Mouse (Mus musculus): ENCODE results near the gene Smad1. TPM values are rescaled to one million over a fixed set of nuclear protein-coding genes. Genes with fewer than 3 reads are reported as not detected.

Smad1 gene
- polyA plus RNA-seq, 1 experiment from 2014 or later = 64.2 TPM

DNA sequence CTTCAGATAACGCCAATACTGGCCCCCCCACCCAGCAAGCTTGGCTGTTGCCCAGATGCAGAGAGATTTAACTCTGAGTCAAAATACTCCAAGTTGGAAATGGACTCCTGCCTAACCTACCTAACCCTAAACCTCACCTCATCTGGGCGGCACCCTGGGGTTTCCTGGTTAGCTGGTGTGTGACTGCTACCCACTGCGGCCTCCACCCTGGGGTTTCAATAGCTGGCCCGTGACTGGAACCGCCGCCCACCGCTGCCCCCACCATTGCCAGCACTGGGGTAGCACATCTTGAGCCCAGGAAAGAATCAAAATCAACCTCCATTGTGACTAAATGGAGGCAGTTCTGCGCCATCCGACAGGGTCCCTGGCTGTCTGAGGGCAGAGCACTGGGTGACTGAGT lies 33.1 kb downstream of the Smad1 start:
- H3K36me3 ChIP-seq = peaks cover 51% of the 10 kb centered on the region
- no peaks in the 10 kb centered on the region for H3K9me3 ChIP-seq
- no peak overlapping the region for H3K4me2 ChIP-seq
- H3K4me1 ChIP-seq (replicated peaks) = peaks cover 46% of the 10 kb centered on the region
- WGBS = 94% methylated on average over 9 of the region's 9 CpGs
- H3K4me3 ChIP-seq = no peak overlapping the region
- no peaks in the 10 kb centered on the region for H3K27me3 ChIP-seq
- H3K27ac ChIP-seq = no peak overlapping the region
- ATAC-seq (ENCODE audit: low FRiP score) = no peak
- no peak overlapping the region for H3K9ac ChIP-seq

DNA sequence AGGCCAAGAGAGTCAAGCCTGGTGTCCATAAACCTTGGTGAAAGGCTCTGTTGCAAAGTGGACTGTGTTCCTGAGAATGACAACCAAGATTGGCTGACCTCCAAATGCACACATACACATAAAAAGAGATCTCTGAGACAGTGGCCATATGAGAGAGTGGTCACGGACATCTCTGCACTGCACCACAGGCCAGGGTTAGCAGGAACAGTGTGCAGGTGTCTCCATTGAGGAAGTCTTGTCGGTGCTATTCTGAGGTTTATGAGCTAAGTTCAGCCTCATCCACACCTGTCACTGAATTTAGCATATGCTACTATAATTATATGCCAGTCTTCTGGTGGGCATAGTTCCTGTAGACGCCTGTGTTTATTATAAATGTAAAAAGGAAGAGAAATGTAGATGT lies 33.6 kb downstream of the Smad1 start:
- Histone ChIP-seq H3K36me3 (peaks cover 46% of the 10 kb centered on the region), H3K27ac (no peak overlapping the region), H3K4me1 (replicated peaks) (peaks cover 47% of the 10 kb centered on the region), H3K27me3 (no peaks in the 10 kb centered on the region), H3K9me3 (no peaks in the 10 kb centered on the region), H3K4me2 (no peak overlapping the region), H3K4me3 (no peak overlapping the region), H3K9ac (no peak overlapping the region)
- no peak for ATAC-seq (ENCODE audit: low FRiP score)
- 86% methylated on average over 3 of the region's 3 CpGs for WGBS

DNA sequence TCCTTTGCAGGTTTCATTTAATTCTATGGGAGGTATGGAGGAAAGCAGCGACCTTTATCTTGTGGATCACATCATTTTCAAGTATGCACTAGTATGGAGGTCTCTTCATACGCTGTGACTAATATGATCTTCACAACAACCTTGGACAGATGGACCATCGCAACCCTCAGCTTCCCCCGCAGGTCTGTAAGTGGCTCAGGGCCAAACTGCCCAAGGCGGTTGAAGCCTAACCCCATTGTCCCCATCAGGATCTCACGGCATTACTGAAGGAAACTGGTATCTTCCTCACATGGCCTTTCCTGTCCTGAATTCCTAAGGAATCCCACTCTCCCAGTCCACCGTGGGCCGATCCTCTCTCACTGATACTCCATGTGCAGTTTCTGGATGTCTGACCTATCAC lies 34.5 kb downstream of the Smad1 start:
- Histone ChIP-seq H3K27me3 (no peaks in the 10 kb centered on the region), H3K9ac (no peak overlapping the region), H3K27ac (no peak overlapping the region), H3K4me1 (replicated peaks) (peaks cover 54% of the 10 kb centered on the region), H3K36me3 (peaks cover 37% of the 10 kb centered on the region), H3K9me3 (no peaks in the 10 kb centered on the region), H3K4me3 (no peak overlapping the region), H3K4me2 (no peak overlapping the region)
- WGBS = 86% methylated on average over 8 of the region's 8 CpGs
- ATAC-seq (ENCODE audit: low FRiP score) = no peak

DNA sequence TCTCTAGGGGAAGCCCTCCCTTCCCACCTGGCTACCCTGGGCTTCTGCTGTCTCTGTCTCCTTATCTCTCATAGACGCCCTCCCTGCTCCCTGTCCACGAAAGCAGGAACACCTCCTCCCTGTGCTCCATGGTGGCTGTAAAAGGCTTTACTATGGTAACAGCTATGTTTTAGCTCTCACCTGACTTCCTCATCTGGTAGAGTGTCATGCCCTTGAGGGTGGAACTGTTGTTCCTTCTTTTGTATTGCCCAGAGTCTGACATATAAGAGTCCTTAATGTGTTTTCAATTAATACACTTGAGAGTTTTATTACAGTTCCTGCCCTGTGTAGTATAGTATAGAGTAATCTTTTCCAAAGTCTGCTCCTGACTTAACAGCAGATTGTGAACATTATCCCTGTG lies 36.9 kb downstream of the Smad1 start:
- ATAC-seq (ENCODE audit: low FRiP score) = no peak
- H3K9ac ChIP-seq = no peak overlapping the region

DNA sequence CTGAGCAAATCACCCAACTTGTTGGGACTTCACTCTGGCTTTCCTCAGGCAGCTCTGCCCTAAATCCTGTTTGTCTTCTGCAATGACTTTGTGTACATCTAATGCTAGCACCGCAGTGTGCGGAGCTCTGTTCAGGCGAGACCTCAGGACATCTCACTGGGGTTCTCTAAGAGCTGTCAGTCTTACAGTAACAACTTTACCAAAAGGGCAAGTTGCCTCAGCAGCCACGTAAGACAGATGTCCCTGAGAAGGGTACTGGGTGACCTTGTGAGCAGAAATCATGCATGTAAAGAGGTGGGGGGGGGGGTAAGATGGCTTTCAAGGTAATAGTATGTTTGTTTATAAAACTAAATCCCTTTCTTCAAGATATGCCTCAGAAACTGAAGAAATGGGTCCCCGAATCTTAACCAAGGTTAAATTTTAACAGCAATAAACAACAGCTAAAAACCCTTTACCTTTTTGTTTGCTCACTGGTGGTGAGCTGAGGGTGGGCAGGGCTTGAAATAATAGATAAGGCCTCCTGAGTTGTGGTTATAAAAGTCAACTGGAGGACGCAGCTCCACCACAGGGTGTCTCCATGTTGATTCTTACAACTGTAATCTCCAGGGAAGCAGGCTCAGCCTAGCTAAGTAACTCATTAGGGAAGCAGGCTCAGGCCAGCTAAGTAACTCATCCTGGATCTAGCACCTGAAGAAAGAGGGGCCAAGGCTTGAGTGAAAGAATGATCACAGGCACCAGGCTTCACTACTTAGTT lies 38.4 kb downstream of the Smad1 start:
- H3K27ac ChIP-seq = peak overlapping the region; percentile 25; the same call in 1 of the 2 replicates
- ATAC-seq (ENCODE audit: low FRiP score) = no peak; the same call in 1 of the 2 replicates

More for the DNA sequence above, 36.9 kb downstream of the Smad1 start:
- Histone ChIP-seq H3K27me3 (no peaks in the 10 kb centered on the region), H3K4me3 (no peak overlapping the region), H3K9me3 (no peaks in the 10 kb centered on the region), H3K27ac (no peak overlapping the region), H3K4me1 (replicated peaks) (peaks cover 47% of the 10 kb centered on the region), H3K36me3 (peaks cover 25% of the 10 kb centered on the region), H3K4me2 (no peak overlapping the region)
- WGBS = 81% methylated on average over 2 of the region's 2 CpGs

DNA sequence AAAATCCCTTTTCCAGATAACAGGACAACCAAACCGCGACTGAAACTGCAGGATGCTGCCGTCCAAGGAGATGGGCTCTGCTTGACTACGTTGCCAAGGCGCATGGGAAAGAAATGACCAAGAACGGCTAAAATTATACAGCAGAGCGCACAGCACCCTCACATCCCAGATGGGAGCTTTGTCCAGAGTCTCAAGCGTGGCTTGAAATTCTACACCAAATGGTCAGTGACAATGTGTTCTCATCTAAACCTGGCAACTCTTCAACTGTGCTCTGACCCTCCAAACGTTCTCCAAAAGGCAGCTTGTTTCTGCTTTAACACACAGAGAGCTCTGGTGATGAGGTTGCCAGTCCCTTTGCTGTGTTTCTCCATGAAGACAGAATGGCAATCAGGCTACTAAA lies 39.0 kb downstream of the Smad1 start:
- ATAC-seq (ENCODE audit: low FRiP score) = no peak; the same call in 1 of the 2 replicates
- H3K27ac ChIP-seq = peak overlapping the region; percentile 25; the same call in 1 of the 2 replicates
- 22% methylated on average over 9 of the region's 9 CpGs for WGBS

More for the DNA sequence above, 38.4 kb downstream of the Smad1 start:
- Histone ChIP-seq H3K36me3 (peaks cover 31% of the 10 kb centered on the region), H3K4me1 (replicated peaks) (peaks cover 50% of the 10 kb centered on the region), H3K4me2 (no peak overlapping the region), H3K4me3 (no peak overlapping the region), H3K27me3 (no peaks in the 10 kb centered on the region), H3K9me3 (no peaks in the 10 kb centered on the region), H3K9ac (no peak overlapping the region)
- 57% methylated on average over 6 of the region's 6 CpGs for WGBS

DNA sequence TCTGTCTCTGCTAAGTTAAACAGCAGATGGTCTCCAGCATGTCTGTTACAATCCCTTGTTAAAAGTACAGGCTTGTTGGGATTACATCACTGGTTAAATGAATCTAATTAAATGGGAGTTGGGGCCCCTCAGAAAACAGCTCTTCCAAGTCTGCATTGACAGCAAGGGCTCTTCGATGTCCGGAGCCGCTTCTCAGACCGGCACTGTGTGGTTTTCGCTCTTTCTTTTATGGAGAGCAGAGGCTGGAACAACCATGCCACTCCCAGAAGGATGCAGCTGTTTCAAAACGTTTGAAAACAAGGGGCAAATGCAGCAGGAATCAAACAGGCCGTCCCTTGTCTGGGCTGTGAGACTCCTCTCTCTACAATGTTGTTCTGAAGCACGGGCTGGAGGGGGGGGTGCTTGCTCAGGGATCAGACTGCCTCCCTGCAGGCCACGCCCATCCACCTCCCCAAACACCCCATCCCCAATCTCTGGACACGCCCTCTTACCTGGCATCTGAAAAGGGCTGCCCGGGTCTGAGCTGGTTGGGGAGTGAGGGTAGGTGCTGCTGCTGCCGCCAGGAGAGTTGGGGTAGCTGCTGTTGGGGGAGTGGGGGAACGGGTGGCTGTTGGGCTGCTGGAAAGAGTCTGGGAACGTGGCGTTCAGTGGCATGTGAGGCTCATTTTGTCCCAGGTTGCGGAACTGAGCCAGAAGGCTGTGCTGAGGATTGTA lies 43.4 kb downstream of the Smad1 start:
- WGBS = 41% methylated on average over 16 of the region's 16 CpGs
- peaks cover 45% of the 10 kb centered on the region for H3K36me3 ChIP-seq
- peak; percentile 53 for ATAC-seq (ENCODE audit: low FRiP score)
- H3K4me2 ChIP-seq = no peak overlapping the region
- H3K4me3 ChIP-seq = no peak overlapping the region
- no peaks in the 10 kb centered on the region for H3K9me3 ChIP-seq
- peaks cover 31% of the 10 kb centered on the region for H3K4me1 ChIP-seq (replicated peaks)
- peak overlapping the region; percentile 29 for H3K9ac ChIP-seq
- peak overlapping the region; percentile 49 for H3K27ac ChIP-seq
- H3K27me3 ChIP-seq = no peaks in the 10 kb centered on the region

More for the DNA sequence above, 39.0 kb downstream of the Smad1 start:
- Histone ChIP-seq H3K4me3 (no peak overlapping the region), H3K9me3 (no peaks in the 10 kb centered on the region), H3K4me1 (replicated peaks) (peaks cover 48% of the 10 kb centered on the region), H3K36me3 (peaks cover 28% of the 10 kb centered on the region), H3K9ac (no peak overlapping the region), H3K27me3 (no peaks in the 10 kb centered on the region), H3K4me2 (no peak overlapping the region)

DNA sequence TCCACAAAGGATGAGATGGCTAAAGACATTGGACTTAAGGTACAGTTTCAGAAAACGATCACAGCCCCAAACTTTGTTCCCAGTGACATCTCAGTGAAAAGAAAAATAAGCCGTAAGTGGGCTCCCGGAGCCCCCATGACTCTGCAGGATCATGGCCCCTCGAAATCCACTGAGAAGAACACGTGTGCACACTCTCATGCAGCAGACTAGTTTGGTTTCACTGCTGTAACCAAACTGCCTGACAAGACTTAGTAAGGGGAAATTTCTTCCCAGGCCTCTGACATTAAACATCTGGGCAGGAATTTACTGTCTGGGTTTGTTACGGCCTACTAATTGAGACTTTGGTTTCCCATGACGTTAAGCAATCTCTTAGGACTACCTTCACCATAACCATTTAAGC lies 45.3 kb downstream of the Smad1 start:
- Histone ChIP-seq H3K4me3 (no peak overlapping the region), H3K4me1 (replicated peaks) (peaks cover 39% of the 10 kb centered on the region), H3K36me3 (peaks cover 47% of the 10 kb centered on the region), H3K9me3 (no peaks in the 10 kb centered on the region), H3K9ac (no peak overlapping the region), H3K27me3 (no peaks in the 10 kb centered on the region), H3K4me2 (no peak overlapping the region), H3K27ac (no peak overlapping the region)
- 84% methylated on average over 7 of the region's 7 CpGs for WGBS
- no peak for ATAC-seq (ENCODE audit: low FRiP score)

DNA sequence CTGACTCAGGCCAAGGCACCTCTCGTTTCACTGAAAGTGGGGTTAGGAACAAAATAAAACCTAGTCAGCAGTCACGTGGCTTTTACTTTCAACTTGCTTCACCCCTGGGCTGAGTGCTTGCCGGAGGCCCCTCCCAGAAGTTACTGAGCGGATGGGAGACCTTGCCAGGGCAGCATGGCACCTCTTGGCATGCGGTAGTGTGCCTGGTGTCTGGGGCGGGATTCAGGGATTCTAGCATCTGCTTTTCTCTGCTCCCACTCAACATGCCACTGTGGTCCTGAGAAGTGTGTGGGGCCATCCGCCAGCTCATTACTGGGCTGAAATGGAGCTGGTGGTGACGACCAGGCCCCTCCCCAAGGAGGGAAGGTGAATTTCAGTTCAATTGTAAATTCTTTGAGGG lies 47.4 kb downstream of the Smad1 start:
- no peaks in the 10 kb centered on the region for H3K9me3 ChIP-seq
- peaks cover 49% of the 10 kb centered on the region for H3K36me3 ChIP-seq
- peaks cover 45% of the 10 kb centered on the region for H3K4me1 ChIP-seq (replicated peaks)
- no peak overlapping the region for H3K9ac ChIP-seq
- H3K27ac ChIP-seq = peak overlapping the region; percentile 49; the same call in 1 of the 2 replicates
- H3K4me2 ChIP-seq = no peak overlapping the region
- no peak for ATAC-seq (ENCODE audit: low FRiP score)
- WGBS = 72% methylated on average over 8 of the region's 8 CpGs
- no peaks in the 10 kb centered on the region for H3K27me3 ChIP-seq
- no peak overlapping the region for H3K4me3 ChIP-seq

DNA sequence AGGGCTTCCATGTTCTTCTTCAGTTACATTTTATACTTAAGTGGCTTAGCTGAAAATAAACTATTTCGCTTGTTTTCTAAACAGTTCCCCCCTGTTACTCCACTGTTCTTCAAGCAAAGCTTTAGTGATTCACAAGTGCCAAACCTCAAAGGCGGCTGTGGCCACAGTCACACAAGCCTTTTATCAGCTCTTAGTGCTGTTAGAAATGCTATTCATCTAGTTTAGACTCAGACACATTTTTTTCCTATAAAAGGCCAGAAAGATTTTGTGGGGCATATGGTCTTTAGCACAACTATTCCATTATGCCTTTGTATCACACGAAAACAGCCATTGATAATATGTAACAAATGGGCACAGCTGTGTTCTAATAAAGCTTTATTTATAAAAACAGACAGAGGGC lies 48.5 kb downstream of the Smad1 start:
- Histone ChIP-seq H3K9ac (no peak overlapping the region), H3K4me2 (no peak overlapping the region), H3K9me3 (no peaks in the 10 kb centered on the region), H3K27ac (peak overlapping the region; percentile 81), H3K36me3 (peaks cover 48% of the 10 kb centered on the region), H3K27me3 (no peaks in the 10 kb centered on the region), H3K4me3 (no peak overlapping the region), H3K4me1 (replicated peaks) (peaks cover 35% of the 10 kb centered on the region)
- ATAC-seq (ENCODE audit: low FRiP score) = no peak
- WGBS = 57% methylated on average over 3 of the region's 3 CpGs

DNA sequence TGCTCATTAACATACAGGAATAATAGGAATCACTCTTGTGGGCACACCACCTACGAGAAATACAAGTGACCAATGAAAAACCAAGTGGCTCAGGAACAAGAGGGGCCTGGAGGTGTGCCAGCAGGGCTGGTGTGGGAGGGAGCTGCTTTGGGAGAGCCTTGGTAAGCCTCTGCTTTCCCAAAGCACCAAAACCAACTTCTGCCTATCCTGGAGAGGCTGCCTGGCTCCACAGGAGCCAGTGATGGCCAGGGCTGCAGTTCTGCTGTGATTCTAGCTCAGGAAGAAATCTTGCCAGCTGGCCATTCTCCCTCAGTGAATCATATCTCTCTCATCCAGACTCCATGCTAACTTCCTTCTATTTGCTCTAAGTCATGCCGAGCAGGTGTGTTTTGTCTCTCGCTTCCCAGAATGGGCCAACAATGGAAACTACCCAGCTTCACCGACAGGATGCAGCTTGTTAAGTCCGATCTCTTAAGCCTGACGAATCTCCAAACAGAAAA lies 49.2 kb downstream of the Smad1 start:
- H3K9ac ChIP-seq = no peak overlapping the region
- peaks cover 46% of the 10 kb centered on the region for H3K36me3 ChIP-seq
- H3K4me1 ChIP-seq (replicated peaks) = peaks cover 33% of the 10 kb centered on the region
- H3K9me3 ChIP-seq = no peaks in the 10 kb centered on the region
- H3K27ac ChIP-seq = peak overlapping the region; percentile 81
- peak; percentile 73 for ATAC-seq (ENCODE audit: low FRiP score)
- 50% methylated on average over 6 of the region's 6 CpGs for WGBS
- H3K4me3 ChIP-seq = no peak overlapping the region
- H3K27me3 ChIP-seq = no peaks in the 10 kb centered on the region
- no peak overlapping the region for H3K4me2 ChIP-seq

DNA sequence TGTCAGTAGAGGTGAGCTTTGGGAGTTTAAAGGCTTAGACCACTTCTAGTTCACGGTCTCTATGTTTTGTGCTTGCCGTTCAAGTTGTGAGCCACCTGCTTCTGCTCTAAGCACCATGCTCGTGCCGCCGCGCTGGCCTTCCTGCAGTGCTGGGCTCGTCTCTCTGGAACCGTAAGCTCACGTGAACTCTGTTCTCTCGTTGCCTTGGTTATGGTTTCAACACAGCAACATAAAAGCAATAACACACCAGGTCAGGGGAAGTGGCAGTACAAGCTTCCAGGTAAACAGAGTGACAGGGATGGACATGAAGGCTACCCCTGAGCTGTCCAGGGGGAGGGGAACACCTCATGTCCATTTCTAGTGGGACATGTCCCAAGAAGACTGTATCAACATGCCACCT lies 52.9 kb downstream of the Smad1 start:
- Histone ChIP-seq H3K36me3 (peaks cover 38% of the 10 kb centered on the region), H3K4me1 (replicated peaks) (peaks cover 26% of the 10 kb centered on the region), H3K4me3 (no peak overlapping the region), H3K9ac (no peak overlapping the region), H3K9me3 (no peaks in the 10 kb centered on the region), H3K27ac (no peak overlapping the region), H3K27me3 (no peaks in the 10 kb centered on the region), H3K4me2 (no peak overlapping the region)
- ATAC-seq (ENCODE audit: low FRiP score) = no peak
- WGBS = 93% methylated on average over 10 of the region's 10 CpGs
